Mouse (Mus musculus): ENCODE results near the gene Smg5.
"Not testable (repeated sequence)": the region's sequence is repeated elsewhere in the genome, so short reads cannot be mapped to it uniquely, and the experiment has no call there.

Gene Smg5

GRCm38 (mm10) chr3:88336058-88337013 lies at the start of gene Smg5, which contains the start of gene Tmem79:
Gene Smg5, plus strand, starts transcription at chr3:88336260.
Gene Tmem79, minus strand, starts transcription at chr3:88336148.
- DNase-seq: peak; percentile 92

- DNase-seq: no peak
Measured at GRCm38 (mm10) chr3:88287110-88287509, 49.0 kb upstream of the Smg5 start, which contains the start of gene Gm38392. Gene Gm38392, minus strand, starts transcription at chr3:88287210.

- DNase-seq: not testable (repeated sequence)
Measured at GRCm38 (mm10) chr3:88288133-88288713, 47.8 kb upstream of the Smg5 start.

GRCm38 (mm10) chr3:88291970-88292369 lies 44.1 kb upstream of the Smg5 start:
- DNase-seq: peak; percentile 22

- not testable (repeated sequence) for DNase-seq
Measured at GRCm38 (mm10) chr3:88295272-88295671, 40.8 kb upstream of the Smg5 start.

- DNase-seq: peak; percentile 28
Measured at GRCm38 (mm10) chr3:88296110-88296560, 39.9 kb upstream of the Smg5 start.

- peak; percentile 91 for DNase-seq
Measured at GRCm38 (mm10) chr3:88296561-88297318, 39.3 kb upstream of the Smg5 start, which contains the start of the genes Tsacc and Cct3. Gene Tsacc, minus strand, starts transcription at chr3:88296999. Gene Cct3, plus strand, starts transcription at chr3:88297116.

GRCm38 (mm10) chr3:88297321-88297851 lies 38.7 kb upstream of the Smg5 start:
- DNase-seq: no peak

- no peak for DNase-seq
Measured at GRCm38 (mm10) chr3:88299172-88299571, 36.9 kb upstream of the Smg5 start.

- peak; percentile 57 for DNase-seq
Measured at GRCm38 (mm10) chr3:88324951-88325405, 11.1 kb upstream of the Smg5 start, which contains the start of gene Glmp. Gene Glmp, plus strand, starts transcription at chr3:88325023.

GRCm38 (mm10) chr3:88328956-88329355 lies 7.1 kb upstream of the Smg5 start:
- no peak for DNase-seq

- no peak for DNase-seq
Measured at GRCm38 (mm10) chr3:88331282-88331681, 4.8 kb upstream of the Smg5 start.

- DNase-seq: no peak
Measured at GRCm38 (mm10) chr3:88334029-88334658, 1.9 kb upstream of the Smg5 start.

GRCm38 (mm10) chr3:88334902-88335435 lies 1.1 kb upstream of the Smg5 start:
- no peak for DNase-seq

GRCm38 (mm10) chr3:88335436-88336053 lies 515 bp upstream of the Smg5 start:
- DNase-seq: no peak

- no peak for DNase-seq
Measured at GRCm38 (mm10) chr3:88337367-88338020, 1.4 kb downstream of the Smg5 start.

GRCm38 (mm10) chr3:88338316-88338715 lies 2.3 kb downstream of the Smg5 start:
- DNase-seq: no peak

- no peak for DNase-seq
Measured at GRCm38 (mm10) chr3:88339006-88339405, 2.9 kb downstream of the Smg5 start.

GRCm38 (mm10) chr3:88350732-88351131 lies 14.7 kb downstream of the Smg5 start:
- DNase-seq: no peak

GRCm38 (mm10) chr3:88352907-88353306 lies 16.8 kb downstream of the Smg5 start:
- no peak for DNase-seq

Data from right cerebral cortex, postnatal 4 days (tissue).